Comparison of ENCODE assay signal across 8 mouse cellular contexts in the genomic region with DNA sequence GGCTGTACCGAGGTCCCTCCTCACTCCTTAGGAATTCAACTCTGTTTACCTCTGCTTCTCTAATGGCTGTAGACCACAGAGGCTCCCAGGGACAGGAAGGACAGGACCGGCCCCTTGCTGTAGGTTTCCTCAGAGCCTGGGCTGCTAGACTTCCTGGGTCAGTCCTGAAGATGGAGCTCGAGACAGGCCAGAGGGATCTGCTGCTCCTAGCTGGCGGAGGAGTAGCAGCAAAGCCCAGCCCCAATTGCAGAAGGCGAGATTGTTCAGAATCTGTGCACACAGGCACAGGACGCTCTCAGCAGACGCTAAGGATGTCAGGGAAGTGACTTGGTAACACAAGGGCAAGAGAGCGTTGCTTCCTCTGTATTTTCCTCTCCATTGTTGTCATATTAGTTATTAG.
DNase-seq lines count a peak whose midpoint lies in the region; ATAC-seq and TF ChIP-seq lines count a peak whose summit lies in the region.

No protein-coding gene starts in this region.

- H3K36me3 ChIP-seq in intestine, embryonic 15.5 days: no peaks in the 10 kb centered on the region
- H3K36me3 ChIP-seq in midbrain, embryonic 12.5 days: no peaks in the 10 kb centered on the region

- DNase-seq in adrenal gland, adult (ENCODE audit: inconsistent age in 2 of 2, low spot score in 1 of 2): peak; percentile 85 to 91
- DNase-seq in gastrocnemius, postnatal 36 days: peak; percentile 38 to 63
- DNase-seq in left cerebral cortex, postnatal 25 days (ENCODE audit: low spot score in 2 of 2): peak; percentile 45 to 72
- peak; percentile 71 for DNase-seq in skeletal muscle tissue, adult 2 months (ENCODE audit: low read depth, low spot score)
- no peak for DNase-seq in thymus, postnatal 25 days

- H3K4me1 ChIP-seq in cortical plate, adult 2 months (ENCODE audit: control insufficient read depth, insufficient read depth, low read length): no peaks in the 10 kb centered on the region
- H3K4me1 ChIP-seq in intestine, embryonic 15.5 days (replicated peaks): peaks cover 3% of the 10 kb centered on the region; the same call in 1 of the 2 replicates
- no peaks in the 10 kb centered on the region for H3K4me1 ChIP-seq in midbrain, embryonic 12.5 days

- 13% methylated on average over 8 of the region's 8 CpGs for WGBS in intestine, embryonic 15.5 days
- 37% methylated on average over 8 of the region's 8 CpGs for WGBS in midbrain, embryonic 12.5 days

- no peak for TF ChIP-seq POLR2A in cortical plate, adult 2 months (IDR thresholded peaks at IDR 0.05; ENCODE audit: extremely low read depth, insufficient read depth, low read length)

- peak; percentile 66 for TF ChIP-seq CTCF in cortical plate, adult 2 months (IDR thresholded peaks at IDR 0.05; ENCODE audit: extremely low read depth, insufficient read depth, low read length)

- H3K9me3 ChIP-seq in intestine, embryonic 15.5 days: no peaks in the 10 kb centered on the region
- H3K9me3 ChIP-seq in midbrain, embryonic 12.5 days: no peaks in the 10 kb centered on the region

- H3K9ac ChIP-seq in intestine, embryonic 15.5 days: peak overlapping the region; percentile 6; the same call in 1 of the 2 replicates
- no peak overlapping the region for H3K9ac ChIP-seq in midbrain, embryonic 12.5 days (replicated peaks)

- peak; percentile 93 for ATAC-seq in intestine, embryonic 15.5 days
- ATAC-seq in midbrain, embryonic 12.5 days (ENCODE audit: low FRiP score, low read depth): peak; percentile 76

- no peak overlapping the region for H3K4me2 ChIP-seq in intestine, embryonic 15.5 days (replicated peaks)
- no peak overlapping the region for H3K4me2 ChIP-seq in midbrain, embryonic 12.5 days (replicated peaks)

- no peaks in the 10 kb centered on the region for H3K27me3 ChIP-seq in intestine, embryonic 15.5 days (replicated peaks)
- peaks cover 8% of the 10 kb centered on the region; the same call in 1 of the 2 replicates for H3K27me3 ChIP-seq in midbrain, embryonic 12.5 days

- H3K4me3 ChIP-seq in cortical plate, adult 2 months (ENCODE audit: insufficient read depth, low read length): no peak overlapping the region
- no peak overlapping the region for H3K4me3 ChIP-seq in intestine, embryonic 15.5 days (replicated peaks)
- H3K4me3 ChIP-seq in midbrain, embryonic 12.5 days: no peak overlapping the region

- intact Hi-C loops in gastrocnemius, postnatal 36 days (cut with DNase I): loop anchor here (2.0 to 5.0 kb wide), 2 partner anchors 200 to 283 kb away; no protein-coding TSS in a partner anchor
- intact Hi-C loops in left cerebral cortex, postnatal 25 days (cut with DNase I): loop anchor here (2.0 to 5.0 kb wide), 3 partner anchors 198 to 583 kb away; no protein-coding TSS in a partner anchor

- H3K27ac ChIP-seq in cortical plate, adult 2 months (ENCODE audit: insufficient read depth, low read length): no peak overlapping the region
- H3K27ac ChIP-seq in intestine, embryonic 15.5 days: peak overlapping the region; percentile 3; the same call in 1 of the 2 replicates
- H3K27ac ChIP-seq in midbrain, embryonic 12.5 days (replicated peaks): no peak overlapping the region
